Mouse (Mus musculus) testis, adult 2 months (tissue): Measurements from ENCODE around the gene Nt5c. TPM values are rescaled to one million over a fixed set of nuclear protein-coding genes. Genes with fewer than 3 reads are reported as not detected.
A peak's percentile ranks its signal among the peaks of the same experiment; 100 is the strongest.

ENCODE experiments used
- H3K27ac ChIP-seq: fragments of 200-500 bp; 2 replicates; pipeline ENCODE4 v1.5.1; 2012; ENCODE audit warnings: low read depth, low read length; ENCODE audit not compliant: control insufficient read depth, insufficient read depth
- H3K27me3 ChIP-seq: fragments of 200-500 bp; 2 replicates; pipeline ENCODE4 v1.6.1; 2012; ENCODE audit warnings: mild to moderate bottlenecking, low read length, moderate library complexity; ENCODE audit not compliant: control insufficient read depth, insufficient read depth
- H3K36me3 ChIP-seq: fragments of 200-500 bp; 2 replicates; pipeline ENCODE4 v1.6.1; 2012; ENCODE audit warnings: mild to moderate bottlenecking, low read length; ENCODE audit not compliant: control insufficient read depth, insufficient read depth
- H3K4me1 ChIP-seq: fragments of 200-500 bp; 2 replicates; pipeline ENCODE4 v1.6.1; 2012; ENCODE audit warnings: low read length; ENCODE audit not compliant: control insufficient read depth, insufficient read depth
- H3K4me3 ChIP-seq: fragments of 200-500 bp; 2 replicates; pipeline ENCODE4 v1.5.1; 2012; ENCODE audit warnings: low read depth, mild to moderate bottlenecking, low read length, moderate library complexity, mixed read lengths; ENCODE audit not compliant: control insufficient read depth
- CTCF ChIP-seq: fragments of 200-500 bp; IDR thresholded peaks from 2 replicates; pipeline ENCODE4 v1.5.1; 2012; ENCODE audit warnings: low read depth, mild to moderate bottlenecking, inconsistent platforms, low read length, moderate library complexity; ENCODE audit not compliant: control insufficient read depth, insufficient read depth, insufficient replicate concordance
- POLR2A ChIP-seq: fragments of 200-500 bp; IDR thresholded peaks from 2 replicates; pipeline ENCODE4 v1.6.1; 2012; ENCODE audit warnings: low read depth, mild to moderate bottlenecking, inconsistent platforms, low read length, moderate library complexity; ENCODE audit not compliant: control insufficient read depth
- polyA plus RNA-seq: library from polyadenylated mRNA; depleted of rRNA; stranded (reverse); fragments of >200 nt; gene quantifications from 2 replicates; pipeline ENCODE4 v1.2.3, GENCODE M21; 2012

Nt5c gene
- polyA plus RNA-seq, 1 experiment: 34.0 TPM

GRCm38 (mm10) chr11:115522703-115523102, 31.0 kb upstream of the Nt5c start:
- no peaks in the 10 kb centered on the region; the same call in 1 of the 2 replicates for H3K36me3 ChIP-seq
- no peak for TF ChIP-seq CTCF
- no peak for TF ChIP-seq POLR2A
- H3K4me3 ChIP-seq: no peak overlapping the region
- no peaks in the 10 kb centered on the region for H3K27me3 ChIP-seq
- H3K27ac ChIP-seq: no peak overlapping the region
- no peaks in the 10 kb centered on the region; the same call in 1 of the 2 replicates for H3K4me1 ChIP-seq

- Histone ChIP-seq H3K27me3 (no peaks in the 10 kb centered on the region), H3K36me3 (no peaks in the 10 kb centered on the region; the same call in 1 of the 2 replicates)
Measured at GRCm38 (mm10) chr11:115522238-115522637, 30.6 kb upstream of the Nt5c start.

GRCm38 (mm10) chr11:115521080-115521479, 29.4 kb upstream of the Nt5c start:
- Histone ChIP-seq H3K27me3 (no peaks in the 10 kb centered on the region), H3K27ac (no peak overlapping the region), H3K4me1 (no peaks in the 10 kb centered on the region; the same call in 1 of the 2 replicates), H3K36me3 (no peaks in the 10 kb centered on the region), H3K4me3 (no peak overlapping the region)
- TF ChIP-seq POLR2A: no peak
- no peak for TF ChIP-seq CTCF

More at GRCm38 (mm10) chr11:115522238-115522637, 30.6 kb upstream of the Nt5c start:
- no peak overlapping the region for H3K27ac ChIP-seq
- H3K4me3 ChIP-seq: no peak overlapping the region
- no peaks in the 10 kb centered on the region; the same call in 1 of the 2 replicates for H3K4me1 ChIP-seq
- no peak for TF ChIP-seq POLR2A

GRCm38 (mm10) chr11:115520218-115520617, 28.6 kb upstream of the Nt5c start:
- H3K4me1 ChIP-seq: peaks cover 3% of the 10 kb centered on the region
- no peaks in the 10 kb centered on the region for H3K36me3 ChIP-seq
- no peaks in the 10 kb centered on the region for H3K27me3 ChIP-seq
- no peak overlapping the region for H3K4me3 ChIP-seq
- no peak overlapping the region for H3K27ac ChIP-seq
- TF ChIP-seq POLR2A (no peak), CTCF (no peak)

GRCm38 (mm10) chr11:115519581-115519980, 27.9 kb upstream of the Nt5c start:
- Histone ChIP-seq H3K27ac (no peak overlapping the region), H3K27me3 (no peaks in the 10 kb centered on the region), H3K36me3 (no peaks in the 10 kb centered on the region), H3K4me3 (no peak overlapping the region), H3K4me1 (peaks cover 6% of the 10 kb centered on the region)
- no peak for TF ChIP-seq CTCF
- no peak for TF ChIP-seq POLR2A

- Histone ChIP-seq H3K4me3 (no peak overlapping the region), H3K27ac (0 out of 2 replicates have a peak overlapping the region, but pooled peaks have one; percentile 21), H3K36me3 (no peaks in the 10 kb centered on the region), H3K27me3 (no peaks in the 10 kb centered on the region), H3K4me1 (peaks cover 6% of the 10 kb centered on the region)
- TF ChIP-seq POLR2A (no peak), CTCF (no peak)
Measured at GRCm38 (mm10) chr11:115518693-115519092, 27.0 kb upstream of the Nt5c start.

- no peaks in the 10 kb centered on the region for H3K27me3 ChIP-seq
- no peaks in the 10 kb centered on the region for H3K36me3 ChIP-seq
- no peak for TF ChIP-seq CTCF
- no peak for TF ChIP-seq POLR2A
- no peak overlapping the region for H3K4me3 ChIP-seq
- H3K4me1 ChIP-seq: peaks cover 18% of the 10 kb centered on the region
- no peak overlapping the region for H3K27ac ChIP-seq
Measured at GRCm38 (mm10) chr11:115516942-115517341, 25.3 kb upstream of the Nt5c start.

- Histone ChIP-seq H3K36me3 (no peaks in the 10 kb centered on the region), H3K4me1 (peaks cover 21% of the 10 kb centered on the region), H3K27ac (no peak overlapping the region), H3K27me3 (no peaks in the 10 kb centered on the region), H3K4me3 (peak overlapping the region; percentile 83)
- TF ChIP-seq POLR2A: no peak
Measured at GRCm38 (mm10) chr11:115515021-115515420, 23.4 kb upstream of the Nt5c start.
